In the genomic region with DNA sequence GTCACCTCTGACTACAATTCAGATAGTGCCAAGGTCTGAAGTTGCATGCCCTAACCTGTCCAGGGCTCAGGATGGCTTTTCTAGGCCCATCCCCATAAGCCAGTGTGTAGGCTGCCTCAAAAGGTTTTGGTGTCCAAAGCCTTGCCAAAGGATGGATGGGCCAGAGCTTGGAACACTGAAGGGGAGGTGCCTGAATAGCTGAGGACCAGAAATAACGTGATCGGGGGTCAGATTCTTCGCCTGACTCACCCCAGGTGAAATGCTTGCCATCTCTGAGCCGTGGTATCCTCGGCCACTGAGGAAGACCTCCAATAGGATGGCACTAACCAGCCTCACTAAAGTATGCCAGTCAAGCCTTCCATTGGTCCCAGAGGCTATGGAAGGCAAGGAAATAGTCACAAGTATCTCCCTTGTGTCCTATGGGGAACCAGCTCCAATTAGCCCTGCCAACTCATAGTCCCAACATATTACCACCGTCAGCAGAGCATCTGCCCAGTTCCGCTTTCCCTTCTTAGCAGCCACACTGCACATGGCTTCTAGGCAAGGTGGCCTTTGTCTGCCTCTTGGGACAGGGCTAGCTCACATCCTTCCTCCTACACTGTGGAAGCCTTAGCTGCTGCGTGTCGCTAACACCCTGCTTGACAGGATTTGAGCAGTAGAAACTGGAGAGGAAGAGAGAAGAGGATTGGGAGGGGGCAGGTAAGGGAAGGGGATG, we compare ENCODE assay signal across 18 mouse cellular contexts. TPM values are rescaled to one million over a fixed set of nuclear protein-coding genes. Genes with fewer than 3 reads are reported as not detected.
A peak's percentile ranks its signal among the peaks of the same experiment; 100 is the strongest.
DNase-seq lines count a peak whose midpoint lies in the region; ATAC-seq and TF ChIP-seq lines count a peak whose summit lies in the region.
"Had no signal": no experiment of that assay in that cellular context is flagged by ENCODE, and none has a peak within 500 bp of the region (broad histone marks: within the 10 kb centered on the region; RNA-seq: fewer than 3 reads in every experiment).

No protein-coding gene starts in this region.

- 80% methylated on average over 9 of the region's 9 CpGs for WGBS in kidney, adult 2 months
- WGBS in spleen, adult 2 months, result 61% methylated on average over 9 of the region's 9 CpGs
- 59% methylated on average over 9 of the region's 9 CpGs for WGBS in liver, embryonic 16.5 days (ENCODE audit: insufficient replicate concordance)

- DNase-seq in kidney, adult 2 months, result peak; percentile 43
- no peak for DNase-seq in kidney, adult 9 months
- DNase-seq in spleen, adult 2 months (ENCODE audit: low read depth in 1 of 2, low spot score in 2 of 2), result peak; percentile 67
- DNase-seq in spleen, postnatal 14 days (ENCODE audit: low spot score in 2 of 2), result no peak
- DNase-seq in splenic B cell, adult 2 months (ENCODE audit: low read depth, low spot score), result peak; percentile 86
- DNase-seq in cerebellum, postnatal 10 days, result no peak
- DNase-seq in adrenal gland, adult 8-10 months, result no peak
- DNase-seq: cerebellum, postnatal 14 days; heart, postnatal 14 days; kidney, postnatal 14 days; lung, adult 2 months; retina, postnatal 1 day had no signal

- peaks cover 26% of the 10 kb centered on the region for H3K4me1 ChIP-seq in kidney, adult 2 months (ENCODE audit: control insufficient read depth, insufficient read depth, low read length)
- H3K4me1 ChIP-seq in spleen, adult 2 months (ENCODE audit: control insufficient read depth, insufficient read depth, insufficient read length), result peaks cover 46% of the 10 kb centered on the region; the same call in 1 of the 2 replicates
- H3K4me1 ChIP-seq in liver, embryonic 16.5 days (ENCODE audit: control insufficient read depth, low read depth, low read length), result peaks cover 35% of the 10 kb centered on the region

- H3K9me3 ChIP-seq in liver, embryonic 16.5 days (replicated peaks; ENCODE audit: control insufficient read depth, low read length), result no peaks in the 10 kb centered on the region
- H3K9me3 ChIP-seq: embryonic facial prominence, embryonic 13.5 days; forebrain, embryonic 13.5 days had no signal

- no peaks in the 10 kb centered on the region for H3K36me3 ChIP-seq in kidney, adult 2 months (ENCODE audit: control insufficient read depth, insufficient read depth, low read length)
- H3K36me3 ChIP-seq in spleen, adult 2 months (ENCODE audit: control insufficient read depth, insufficient read depth, low read length), result no peaks in the 10 kb centered on the region
- H3K36me3 ChIP-seq in liver, embryonic 16.5 days (ENCODE audit: control insufficient read depth, insufficient read depth), result no peaks in the 10 kb centered on the region
- H3K36me3 ChIP-seq in splenic B cell, adult 2 months (ENCODE audit: control insufficient read depth, insufficient read depth, low read length, poor library complexity, severe bottlenecking), result no peaks in the 10 kb centered on the region
- H3K36me3 ChIP-seq: embryonic facial prominence, embryonic 13.5 days had no signal

- TF ChIP-seq CTCF in kidney, adult 2 months (conservative IDR thresholded peaks at IDR 0.05; ENCODE audit: insufficient read depth, insufficient read length, low read depth, low read length), result no peak
- no peak for TF ChIP-seq CTCF in spleen, adult 2 months (IDR thresholded peaks at IDR 0.05; ENCODE audit: extremely low read depth, insufficient read depth, insufficient read length, insufficient replicate concordance)

- no peak overlapping the region for H3K4me3 ChIP-seq in kidney, adult 2 months (ENCODE audit: insufficient read depth, low read depth, low read length)
- H3K4me3 ChIP-seq in spleen, adult 2 months (ENCODE audit: extremely low read depth, insufficient read depth, insufficient read length), result no peak overlapping the region
- H3K4me3 ChIP-seq in liver, embryonic 16.5 days (ENCODE audit: low read depth, low read length), result no peak overlapping the region
- H3K4me3 ChIP-seq: embryonic facial prominence, embryonic 13.5 days; forebrain, embryonic 13.5 days; left cerebral cortex, adult 2 months had no signal

- no peak overlapping the region for H3K4me2 ChIP-seq in liver, embryonic 16.5 days (ENCODE audit: low read depth, low read length)
- H3K4me2 ChIP-seq: embryonic facial prominence, embryonic 13.5 days; forebrain, embryonic 13.5 days; midbrain, embryonic 11.5 days had no signal

- no peaks in the 10 kb centered on the region for H3K27me3 ChIP-seq in kidney, adult 2 months (replicated peaks; ENCODE audit: control insufficient read depth, insufficient read depth, low read length)
- H3K27me3 ChIP-seq in spleen, adult 2 months (ENCODE audit: control insufficient read depth, insufficient read depth, low read length), result no peaks in the 10 kb centered on the region
- H3K27me3 ChIP-seq in liver, embryonic 16.5 days (ENCODE audit: control insufficient read depth, insufficient read depth, low read depth, low read length), result no peaks in the 10 kb centered on the region
- no peaks in the 10 kb centered on the region for H3K27me3 ChIP-seq in splenic B cell, adult 2 months (ENCODE audit: control insufficient read depth, insufficient read depth, low read length, poor library complexity, severe bottlenecking)
- H3K27me3 ChIP-seq: embryonic facial prominence, embryonic 13.5 days; forebrain, embryonic 13.5 days had no signal

- no peak overlapping the region for H3K27ac ChIP-seq in kidney, adult 2 months (ENCODE audit: insufficient read depth, low read depth, low read length)
- H3K27ac ChIP-seq in spleen, adult 2 months (ENCODE audit: insufficient read depth, low read length), result no peak overlapping the region
- no peak overlapping the region for H3K27ac ChIP-seq in liver, embryonic 16.5 days (ENCODE audit: low read length)
- H3K27ac ChIP-seq: embryonic facial prominence, embryonic 13.5 days; forebrain, embryonic 13.5 days; left cerebral cortex, adult 2 months had no signal

- H3K9ac ChIP-seq in liver, embryonic 16.5 days (ENCODE audit: low read depth, low read length), result no peak overlapping the region
- H3K9ac ChIP-seq: embryonic facial prominence, embryonic 13.5 days; forebrain, embryonic 13.5 days had no signal

- no peak for TF ChIP-seq POLR2A in kidney, adult 2 months (IDR thresholded peaks at IDR 0.05; ENCODE audit: low read depth, low read length)
- no peak for TF ChIP-seq POLR2A in spleen, adult 2 months (IDR thresholded peaks at IDR 0.05; ENCODE audit: low read depth, low read length)

- 0 out of 2 replicates have a peak, but pooled peaks have one; percentile 20 for ATAC-seq in liver, embryonic 16.5 days (ENCODE audit: low read depth)
- ATAC-seq: forebrain, embryonic 13.5 days; inflammation-experienced regulatory T-cells, adult 6 months had no signal

RNA-seq across cellular contexts. Expression of a gene that starts 26.5 kb away (rescaled TPM):
- 33.5 and 37.0 TPM in 2 replicates for polyA plus RNA-seq in kidney, adult 2 months (2012; rRNA removed)
- polyA plus RNA-seq in spleen, adult 2 months (2012; rRNA removed), result 30.2 and 32.2 TPM in 2 replicates
- polyA plus RNA-seq in liver, embryonic 16.5 days (2015; fragmentation: Nextera tagmentation; extraction: Ambion mirVana), result 2.7 TPM in 2 replicates
- 10 to 100 TPM; 27.0 to 49.6 (median 37.1) TPM for total RNA-seq in adrenal gland, adult 8-10 months (2022)

Comparison
In these comparisons a context has a peak if more than half of its experiments do, and no peak if none do; other contexts are left out.
1. DNase-seq: peak in kidney, adult 2 months (single experiment), spleen, adult 2 months (2 of 2) and splenic B cell, adult 2 months (single experiment); none in kidney, adult 9 months (single experiment), spleen, postnatal 14 days (0 of 2), cerebellum, postnatal 10 days (0 of 2) and adrenal gland, adult 8-10 months (single experiment).